Mouse (Mus musculus): ENCODE measurements around the gene Adamts10.

GRCm38 (mm10) chr17:33520366-33520765, 3.6 kb upstream of the Adamts10 start:
- TF ChIP-seq CTCF (IDR thresholded peaks at IDR 0.05) (no peak), EP300 (IDR thresholded peaks at IDR 0.05) (peak; percentile 64)
